Mouse (Mus musculus) embryonic fibroblast, embryonic 13.5 days (primary cell): ENCODE results near the gene 2510009E07Rik.

Source experiments
- CTCF ChIP-seq: IDR thresholded peaks from 2 replicates; pipeline ENCODE4 v1.5.1; 2011; ENCODE audit warnings: mild to moderate bottlenecking, control low read depth, low read length, moderate library complexity, borderline replicate concordance; ENCODE audit not compliant: insufficient read depth
- POLR2A ChIP-seq: IDR thresholded peaks from 2 replicates; pipeline ENCODE4 v1.6.1; 2011; ENCODE audit warnings: low read depth, mild to moderate bottlenecking, control low read depth, low read length, moderate library complexity

DNA sequence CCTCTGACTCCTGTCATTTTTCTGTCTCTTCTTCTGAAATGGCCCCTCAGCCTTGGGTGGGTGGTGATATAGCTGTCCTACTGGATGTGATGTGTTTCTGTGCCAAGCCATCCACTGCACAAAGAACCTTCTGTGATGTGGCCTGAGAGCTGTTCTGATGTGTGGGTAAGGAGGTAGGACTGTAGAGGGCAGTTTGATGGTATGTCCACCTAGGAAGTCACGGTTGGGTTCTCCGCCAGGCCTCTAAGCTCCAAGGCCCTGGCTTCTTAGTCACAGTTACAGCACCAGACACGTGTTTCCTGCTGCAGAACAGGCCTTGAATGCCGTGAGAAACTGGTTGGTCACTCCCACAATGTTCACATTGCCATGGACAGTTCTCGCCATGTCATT, 86.8 kb downstream of the 2510009E07Rik start:
- no peak for TF ChIP-seq CTCF
- no peak for TF ChIP-seq POLR2A
